Mouse (Mus musculus) kidney, embryonic 16.5 days (tissue): ENCODE data around the gene Ccdc117. TPM values are rescaled to one million over a fixed set of nuclear protein-coding genes. Genes with fewer than 3 reads are reported as not detected.

Experiments used
- ATAC-seq: fragments of 200-750 bp; cut with Nextera tagmentation; 2 replicates; pipeline ENCODE4 v1.8.0; 2017; ENCODE audit warnings: moderate TSS enrichment; ENCODE audit not compliant: low FRiP score, low TSS enrichment
- H3K27ac ChIP-seq: fragments of 300-500 bp; sonication (generic); 2 replicates; pipeline ENCODE4 v1.5.1; 2014; ENCODE audit warnings: low read length
- H3K27me3 ChIP-seq: fragments of 300-500 bp; sonication (generic); 2 replicates; pipeline ENCODE4 v1.6.1; 2014; ENCODE audit warnings: low read length, control low read depth, mixed read lengths; ENCODE audit not compliant: insufficient read depth
- H3K36me3 ChIP-seq: fragments of 300-500 bp; sonication (generic); 2 replicates; pipeline ENCODE4 v1.6.1; 2014; ENCODE audit warnings: low read length, control low read depth, mixed read lengths; ENCODE audit not compliant: insufficient read depth
- H3K4me1 ChIP-seq: fragments of 300-500 bp; sonication (generic); 2 replicates; pipeline ENCODE4 v1.6.1; 2014; ENCODE audit warnings: low read length, control low read depth, mixed read lengths; ENCODE audit not compliant: insufficient read depth
- H3K4me2 ChIP-seq: fragments of 300-500 bp; sonication (generic); replicated peaks from 2 replicates; pipeline ENCODE4 v1.6.1; 2014; ENCODE audit warnings: low read depth, low read length
- H3K4me3 ChIP-seq: fragments of 300-500 bp; sonication (generic); 2 replicates; pipeline ENCODE4 v1.5.1; 2014; ENCODE audit warnings: mild to moderate bottlenecking, low read length
- H3K9ac ChIP-seq: fragments of 300-500 bp; sonication (generic); replicated peaks from 2 replicates; pipeline ENCODE4 v1.6.1; 2014; ENCODE audit warnings: low read length
- H3K9me3 ChIP-seq: fragments of 300-500 bp; sonication (generic); 2 replicates; pipeline ENCODE4 v1.6.1; 2016; ENCODE audit warnings: low read length, control low read depth
- WGBS: fragments of 180-500 bp; shearing (Covaris S2); extraction: QIAGEN DNeasy Blood & Tissue Kit; methylation state at CpG from one replicate; pipeline ENCODE4 v1.1.7; 2014; 5-methylcytosine and 5-hydroxymethylcytosine counted together
- polyA plus RNA-seq: library from polyadenylated mRNA; unstranded; fragments of >200 nt; fragmentation: Nextera tagmentation; extraction: Ambion mirVana; gene quantifications from 2 replicates; pipeline ENCODE4 v1.2.1, GENCODE M21; 2015

Ccdc117 gene
- polyA plus RNA-seq, 1 experiment from 2014 or later = 19.7 TPM

- H3K27ac ChIP-seq = no peak overlapping the region
- peaks cover 44% of the 10 kb centered on the region for H3K36me3 ChIP-seq
- WGBS = 83% methylated on average over 11 of the region's 11 CpGs
- H3K27me3 ChIP-seq = no peaks in the 10 kb centered on the region
- no peaks in the 10 kb centered on the region for H3K9me3 ChIP-seq
- ATAC-seq = no peak
- peak overlapping the region; percentile 72 for H3K4me2 ChIP-seq
- peak overlapping the region; percentile 33; the same call in 1 of the 2 replicates for H3K9ac ChIP-seq
- peaks cover 21% of the 10 kb centered on the region for H3K4me1 ChIP-seq
- peak overlapping the region; percentile 98 for H3K4me3 ChIP-seq
Measured at GRCm38 (mm10) chr11:5522798-5523415, 19.1 kb downstream of the Ccdc117 start.

GRCm38 (mm10) chr11:5521516-5522291 lies 20.3 kb downstream of the Ccdc117 start:
- H3K27me3 ChIP-seq = no peaks in the 10 kb centered on the region
- peak; percentile 33 for ATAC-seq
- H3K9ac ChIP-seq = peak overlapping the region; percentile 100
- peaks cover 40% of the 10 kb centered on the region for H3K36me3 ChIP-seq
- under 1% methylated on average over 34 of the region's 34 CpGs for WGBS
- peak overlapping the region; percentile 89 for H3K27ac ChIP-seq
- H3K4me1 ChIP-seq = peaks cover 21% of the 10 kb centered on the region
- H3K9me3 ChIP-seq = no peaks in the 10 kb centered on the region
- H3K4me2 ChIP-seq = peak overlapping the region; percentile 72
- H3K4me3 ChIP-seq = peak overlapping the region; percentile 98

GRCm38 (mm10) chr11:5521266-5521515 lies 20.8 kb downstream of the Ccdc117 start:
- no peak for ATAC-seq
- H3K27ac ChIP-seq = peak overlapping the region; percentile 89
- peak overlapping the region; percentile 100 for H3K9ac ChIP-seq
- H3K9me3 ChIP-seq = no peaks in the 10 kb centered on the region
- peak overlapping the region; percentile 72 for H3K4me2 ChIP-seq
- no peaks in the 10 kb centered on the region for H3K27me3 ChIP-seq
- peaks cover 36% of the 10 kb centered on the region for H3K36me3 ChIP-seq
- H3K4me3 ChIP-seq = peak overlapping the region; percentile 98
- WGBS = 0% methylated on average over 13 of the region's 13 CpGs
- H3K4me1 ChIP-seq = peaks cover 21% of the 10 kb centered on the region

- Histone ChIP-seq H3K36me3 (peaks cover 32% of the 10 kb centered on the region), H3K4me3 (peak within 1 kb of the TSS; percentile 98), H3K4me2 (peak within 1 kb of the TSS; percentile 72), H3K4me1 (peaks cover 21% of the 10 kb centered on the region), H3K27ac (peak within 1 kb of the TSS; percentile 89), H3K9ac (peak within 1 kb of the TSS; percentile 100), H3K27me3 (no peaks in the 10 kb centered on the region), H3K9me3 (no peaks in the 10 kb centered on the region)
- under 1% methylated on average over 72 of the region's 72 CpGs for WGBS
- ATAC-seq = peak; percentile 98
Measured at GRCm38 (mm10) chr11:5520412-5521265, 21.3 kb downstream of the Ccdc117 start, which contains the start of gene Xbp1. Gene Xbp1 (plus strand): TSS chr11:5520659.

GRCm38 (mm10) chr11:5519681-5520080 lies 22.3 kb downstream of the Ccdc117 start:
- Histone ChIP-seq H3K4me1 (peaks cover 21% of the 10 kb centered on the region), H3K27me3 (no peaks in the 10 kb centered on the region), H3K4me2 (no peak overlapping the region), H3K36me3 (peaks cover 23% of the 10 kb centered on the region), H3K9me3 (no peaks in the 10 kb centered on the region), H3K9ac (0 out of 2 replicates have a peak overlapping the region, but pooled peaks have one; percentile 17), H3K4me3 (no peak overlapping the region), H3K27ac (peak overlapping the region; percentile 89; the same call in 1 of the 2 replicates)
- no peak for ATAC-seq
- 78% methylated on average over 3 of the region's 3 CpGs for WGBS

GRCm38 (mm10) chr11:5517346-5517745 lies 24.6 kb downstream of the Ccdc117 start:
- Histone ChIP-seq H3K27me3 (no peaks in the 10 kb centered on the region), H3K4me3 (no peak overlapping the region), H3K36me3 (peaks cover 1% of the 10 kb centered on the region; the same call in 1 of the 2 replicates), H3K9ac (no peak overlapping the region), H3K9me3 (no peaks in the 10 kb centered on the region), H3K4me2 (no peak overlapping the region), H3K4me1 (peaks cover 8% of the 10 kb centered on the region), H3K27ac (no peak overlapping the region)
- no peak for ATAC-seq
- WGBS = 82% methylated on average over 6 of the region's 6 CpGs

DNA sequence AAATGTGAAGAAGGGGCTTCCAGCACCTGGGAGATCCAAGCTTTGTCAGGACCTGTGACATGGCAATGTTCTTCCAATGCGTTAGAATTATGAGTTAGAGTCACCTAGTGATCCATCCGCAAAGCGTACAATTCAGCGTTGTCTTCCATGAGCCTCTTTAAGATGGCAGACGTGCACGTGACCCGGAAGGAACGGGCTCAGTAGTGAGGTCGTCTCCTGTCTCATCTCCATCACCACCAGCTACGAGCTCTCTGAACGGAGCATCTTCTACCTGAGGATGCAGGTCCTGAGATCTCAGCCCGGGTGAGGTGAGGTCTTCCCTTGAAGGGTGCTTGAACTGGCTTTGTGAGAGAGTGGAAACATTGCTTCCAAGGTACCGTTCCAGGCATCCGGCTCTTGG lies 25.4 kb downstream of the Ccdc117 start:
- H3K4me1 ChIP-seq = 0 out of 2 replicates have a peak, but pooled peaks cover 4% of the 10 kb centered on the region
- ATAC-seq = no peak
- 92% methylated on average over 14 of the region's 14 CpGs for WGBS

DNA sequence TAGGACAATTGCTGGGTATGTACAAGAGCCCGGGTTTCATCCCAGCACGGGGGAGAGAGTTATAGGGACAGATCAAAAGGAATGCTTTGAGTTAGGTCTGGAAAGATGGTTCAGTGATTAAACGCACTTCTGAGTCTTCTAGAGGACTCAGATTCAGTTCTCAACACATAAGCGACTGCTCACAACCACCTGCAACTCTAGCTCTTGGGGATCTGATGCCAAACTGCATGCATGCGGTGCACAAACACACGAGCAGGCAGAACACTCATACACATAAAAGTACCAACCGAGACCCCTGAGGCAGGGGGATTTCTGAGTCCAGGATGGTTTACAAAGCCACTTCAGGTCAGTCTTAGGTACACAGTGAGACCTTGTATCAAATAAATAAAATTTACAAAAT lies 25.8 kb downstream of the Ccdc117 start:
- ATAC-seq = no peak
- no peak overlapping the region for H3K4me2 ChIP-seq
- 0 out of 2 replicates have a peak, but pooled peaks cover 4% of the 10 kb centered on the region for H3K4me1 ChIP-seq
- H3K4me3 ChIP-seq = no peak overlapping the region
- H3K9ac ChIP-seq = no peak overlapping the region
- no peaks in the 10 kb centered on the region for H3K36me3 ChIP-seq
- H3K27ac ChIP-seq = no peak overlapping the region
- no peaks in the 10 kb centered on the region for H3K9me3 ChIP-seq
- 66% methylated on average over 7 of the region's 7 CpGs for whole genome bisulfite sequencing
- H3K27me3 ChIP-seq = no peaks in the 10 kb centered on the region

More for the DNA sequence above, 25.4 kb downstream of the Ccdc117 start:
- Histone ChIP-seq H3K9ac (no peak overlapping the region), H3K36me3 (no peaks in the 10 kb centered on the region), H3K9me3 (no peaks in the 10 kb centered on the region), H3K4me2 (no peak overlapping the region), H3K27ac (no peak overlapping the region), H3K4me3 (no peak overlapping the region), H3K27me3 (no peaks in the 10 kb centered on the region)

- no peak overlapping the region for H3K27ac ChIP-seq
- H3K4me3 ChIP-seq = no peak overlapping the region
- no peak overlapping the region for H3K4me2 ChIP-seq
- 0 out of 2 replicates have a peak, but pooled peaks cover 4% of the 10 kb centered on the region for H3K4me1 ChIP-seq
- WGBS = 80% methylated on average over 6 of the region's 6 CpGs
- no peak overlapping the region for H3K9ac ChIP-seq
- H3K36me3 ChIP-seq = no peaks in the 10 kb centered on the region
- no peaks in the 10 kb centered on the region for H3K27me3 ChIP-seq
- ATAC-seq = no peak
- no peaks in the 10 kb centered on the region for H3K9me3 ChIP-seq
Measured at GRCm38 (mm10) chr11:5515655-5516054, 26.3 kb downstream of the Ccdc117 start.
